Mouse (Mus musculus): ENCODE measurements around the gene P2rx7.
A peak's percentile ranks its signal among the peaks of the same experiment; 100 is the strongest.

P2rx7 gene

GRCm38 (mm10) chr5:122693431-122694207 is 49.9 kb downstream of the P2rx7 start:
- no peak for DNase-seq (ENCODE audit: low spot score)

GRCm38 (mm10) chr5:122695516-122695915 is 51.8 kb downstream of the P2rx7 start:
- DNase-seq (ENCODE audit: low spot score): no peak

GRCm38 (mm10) chr5:122698041-122698700 is 54.5 kb downstream of the P2rx7 start:
- DNase-seq (ENCODE audit: low spot score): no peak

- no peak for DNase-seq (ENCODE audit: low spot score)
These were observed 55.0 kb downstream of the P2rx7 start for GRCm38 (mm10) chr5:122698701-122699060.

- no peak for DNase-seq (ENCODE audit: low spot score)
These were observed 56.6 kb downstream of the P2rx7 start for GRCm38 (mm10) chr5:122700109-122700836.

- no peak for DNase-seq (ENCODE audit: low spot score)
These were observed 57.1 kb downstream of the P2rx7 start for GRCm38 (mm10) chr5:122700837-122701212.

- no peak for DNase-seq (ENCODE audit: low spot score)
These were observed 58.4 kb downstream of the P2rx7 start for GRCm38 (mm10) chr5:122702156-122702555.

- DNase-seq (ENCODE audit: low spot score): no peak
These were observed 59.9 kb downstream of the P2rx7 start for GRCm38 (mm10) chr5:122703574-122703973.

GRCm38 (mm10) chr5:122704571-122704970 is 60.9 kb downstream of the P2rx7 start:
- DNase-seq (ENCODE audit: low spot score): no peak

GRCm38 (mm10) chr5:122705174-122705573 is 61.5 kb downstream of the P2rx7 start:
- DNase-seq (ENCODE audit: low spot score): no peak

GRCm38 (mm10) chr5:122706917-122707275 is 63.2 kb downstream of the P2rx7 start:
- no peak for DNase-seq (ENCODE audit: low spot score)

GRCm38 (mm10) chr5:122707276-122708181 is 63.8 kb downstream of the P2rx7 start, which contains the start of gene P2rx4:
TSS of gene P2rx4 (plus strand) at chr5:122707544.
- peak; percentile 60 for DNase-seq (ENCODE audit: low spot score)

- DNase-seq (ENCODE audit: low spot score): no peak
These were observed 65.1 kb downstream of the P2rx7 start for GRCm38 (mm10) chr5:122708819-122709218.

- DNase-seq (ENCODE audit: low spot score): no peak
These were observed 72.0 kb downstream of the P2rx7 start for GRCm38 (mm10) chr5:122715723-122716122.

- DNase-seq (ENCODE audit: low spot score): no peak
These were observed 73.1 kb downstream of the P2rx7 start for GRCm38 (mm10) chr5:122716793-122717192.

- no peak for DNase-seq (ENCODE audit: low spot score)
These were observed 74.7 kb downstream of the P2rx7 start for GRCm38 (mm10) chr5:122718400-122718799.

GRCm38 (mm10) chr5:122719168-122719567 is 75.5 kb downstream of the P2rx7 start:
- DNase-seq (ENCODE audit: low spot score): no peak

- no peak for DNase-seq (ENCODE audit: low spot score)
These were observed 81.7 kb downstream of the P2rx7 start for GRCm38 (mm10) chr5:122725453-122725852.

- DNase-seq (ENCODE audit: low spot score): peak; percentile 39
These were observed 82.4 kb downstream of the P2rx7 start for GRCm38 (mm10) chr5:122726068-122726467.

- DNase-seq (ENCODE audit: low spot score): no peak
These were observed 82.9 kb downstream of the P2rx7 start for GRCm38 (mm10) chr5:122726595-122726994.

GRCm38 (mm10) chr5:122727096-122727495 is 83.4 kb downstream of the P2rx7 start:
- no peak for DNase-seq (ENCODE audit: low spot score)

- no peak for DNase-seq (ENCODE audit: low spot score)
These were observed 87.1 kb downstream of the P2rx7 start for GRCm38 (mm10) chr5:122730776-122731175.

All from urinary bladder, postnatal 25 days (tissue).